Mouse (Mus musculus) G1E-ER4 (cell line): Measurements from ENCODE around the gene Rd3l. TPM values are rescaled to one million over a fixed set of nuclear protein-coding genes. Genes with fewer than 3 reads are reported as not detected.

ENCODE experiments used
- GATA1 ChIP-seq: IDR thresholded peaks from one replicate; pipeline ENCODE4 v1.8.0; 2012; ENCODE audit warnings: low read length, inconsistent platforms
- polyA plus RNA-seq: library from polyadenylated mRNA; stranded (reverse); fragments of >175 nt; gene quantifications from 2 replicates; pipeline ENCODE4 v1.2.3, GENCODE M21; 2012

Rd3l gene
- polyA plus RNA-seq, 1 experiment: not detected

GRCm38 (mm10) chr12:111938623-111939177 lies 42.4 kb downstream of the Rd3l start:
- no peak for TF ChIP-seq GATA1

DNA sequence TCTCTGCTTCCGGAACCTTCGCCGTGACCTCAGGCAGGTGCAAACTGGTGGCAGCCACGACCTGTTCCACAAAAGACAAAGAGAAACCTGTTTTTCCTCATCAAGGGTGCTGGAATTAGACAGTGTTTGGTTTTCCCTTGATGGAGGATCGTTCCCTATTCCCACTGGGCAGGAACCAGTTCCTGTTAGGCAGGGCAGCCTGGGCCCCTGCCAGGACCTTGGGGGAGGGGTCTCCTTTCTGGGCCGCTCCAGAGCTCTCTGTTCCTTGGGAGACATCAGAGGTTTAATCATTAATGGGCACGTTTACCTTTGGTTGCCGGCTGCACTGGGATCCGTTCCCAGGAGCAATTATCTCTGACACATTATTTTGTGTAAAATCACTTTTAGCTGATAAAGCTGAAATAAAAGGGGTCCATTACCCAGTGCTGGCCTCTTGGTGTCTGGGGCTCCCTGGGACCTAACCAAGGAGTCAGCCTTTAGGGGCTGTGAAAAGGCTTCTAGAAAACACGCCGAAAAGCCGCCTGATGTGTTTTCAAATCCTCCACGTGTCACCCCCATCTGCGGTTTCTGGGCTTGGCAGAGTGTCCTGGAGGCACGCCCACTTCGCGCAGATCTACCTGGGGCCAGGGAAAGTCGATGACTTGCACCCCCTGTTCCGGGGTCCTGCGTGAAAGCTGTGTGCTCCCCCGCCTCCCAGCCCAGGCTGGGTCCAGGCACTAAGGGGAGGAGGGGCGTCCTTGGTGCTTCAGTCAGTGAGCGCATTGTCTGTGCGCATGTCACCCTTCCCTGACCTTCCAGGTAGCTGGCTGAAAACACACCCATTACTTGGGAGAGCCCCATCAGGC lies 44.2 kb downstream of the Rd3l start:
- no peak for TF ChIP-seq GATA1

- no peak for TF ChIP-seq GATA1
Measured at GRCm38 (mm10) chr12:111933971-111934370, 47.1 kb downstream of the Rd3l start.

DNA sequence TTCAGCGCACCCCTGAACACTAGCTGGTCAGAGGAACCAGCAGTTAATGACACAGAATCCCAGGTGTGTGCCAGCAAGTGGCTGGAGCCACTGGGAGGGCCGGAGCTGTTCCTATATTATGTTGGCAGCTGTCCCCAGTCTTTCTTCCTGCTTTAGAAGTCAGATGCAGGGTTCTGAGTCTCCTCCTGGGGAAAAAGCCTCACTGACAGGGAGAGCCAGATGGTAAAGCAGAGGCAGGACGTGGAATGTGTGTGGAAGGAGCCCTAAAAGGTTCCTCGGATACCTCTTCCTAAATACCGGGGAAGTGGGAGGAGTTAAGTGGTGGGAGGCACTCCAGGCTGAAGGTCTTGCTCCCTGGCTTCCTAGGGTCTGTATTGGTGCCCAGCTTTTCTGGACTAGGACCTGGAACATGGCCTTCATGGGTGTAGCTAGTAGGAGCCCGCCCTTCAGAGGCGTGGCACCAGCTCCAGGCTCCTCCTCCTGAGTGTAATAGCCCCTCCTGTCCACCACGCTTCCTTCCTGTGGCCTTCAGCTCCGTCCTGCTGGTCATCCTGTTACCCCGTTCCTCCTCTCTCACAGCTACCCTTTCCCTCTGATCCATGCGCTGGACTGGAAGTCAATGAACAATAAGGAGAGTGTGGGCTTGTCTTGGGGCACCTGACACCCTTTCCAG lies 47.9 kb downstream of the Rd3l start:
- no peak for TF ChIP-seq GATA1

- TF ChIP-seq GATA1: no peak
Measured at GRCm38 (mm10) chr12:111932513-111932912, 48.6 kb downstream of the Rd3l start.

DNA sequence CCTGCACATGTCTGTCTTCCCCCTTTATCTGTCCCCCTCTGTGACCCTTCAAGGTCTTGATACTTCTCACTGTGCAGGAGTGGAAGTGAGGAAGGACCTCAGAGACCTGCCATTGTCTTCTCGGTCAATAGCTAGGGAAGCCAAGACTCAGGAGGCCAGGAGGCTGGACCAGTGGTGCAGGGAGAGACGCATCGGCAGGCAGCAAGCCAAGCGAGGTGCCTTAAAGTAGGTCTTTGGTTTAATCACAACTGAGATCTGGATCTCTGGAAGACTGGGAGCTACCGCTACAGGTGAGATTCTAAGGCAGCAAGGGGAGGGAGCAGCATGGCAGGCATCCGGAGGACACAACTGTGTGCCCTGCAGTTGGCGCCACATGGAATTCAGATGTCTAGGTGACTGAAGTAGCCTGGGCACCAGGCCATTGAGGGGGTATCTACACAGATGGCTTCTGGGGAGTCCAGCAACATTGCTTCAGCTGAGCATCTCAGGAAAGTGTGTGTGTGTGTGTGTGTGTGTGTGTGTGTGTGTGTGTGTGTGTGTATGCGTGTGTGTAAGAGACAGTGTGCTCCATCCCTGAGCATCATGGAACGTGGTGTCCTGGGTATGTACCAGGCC lies 49.6 kb downstream of the Rd3l start:
- TF ChIP-seq GATA1: no peak

Other genes starting within 250 kb of the Rd3l start
- gene Klc1, start 222.5 kb downstream of the Rd3l start, polyA plus RNA-seq: 47.5 and 47.6 TPM in 2 replicates
- 8.4 and 14.8 TPM in 2 replicates for gene Xrcc3, start 167.4 kb downstream of the Rd3l start, polyA plus RNA-seq
- gene Zfyve21, start 167.1 kb downstream of the Rd3l start, polyA plus RNA-seq: 11.6 and 11.8 TPM in 2 replicates
- 20.6 and 21.5 TPM in 2 replicates for gene Ppp1r13b, start 73.2 kb downstream of the Rd3l start, polyA plus RNA-seq
- gene Atp5mpl, start 14.3 kb downstream of the Rd3l start, polyA plus RNA-seq: 15.0 and 21.8 TPM in 2 replicates
- not detected in 2 replicates for gene Tdrd9, start 9.8 kb downstream of the Rd3l start, polyA plus RNA-seq
- gene Aspg, start 125.4 kb upstream of the Rd3l start, polyA plus RNA-seq: not detected in 2 replicates
- not detected in 2 replicates for gene Kif26a, start 164.9 kb upstream of the Rd3l start, polyA plus RNA-seq